Mouse (Mus musculus): ENCODE results near the gene Fam187b. TPM values are rescaled to one million over a fixed set of nuclear protein-coding genes. Genes with fewer than 3 reads are reported as not detected.

The Fam187b gene
- polyA plus RNA-seq, 1 experiment, result not detected

GRCm38 (mm10) chr7:30964366-30964765, 9.2 kb upstream of the Fam187b start:
- Histone ChIP-seq H3K36me3 (ENCODE audit: control insufficient read depth, insufficient read depth) (no peaks in the 10 kb centered on the region), H3K79me3 (ENCODE audit: low read depth) (no peaks in the 10 kb centered on the region), H3K27me3 (ENCODE audit: control insufficient read depth, insufficient read depth, insufficient read length) (peaks cover 3% of the 10 kb centered on the region), H3K79me2 (ENCODE audit: control insufficient read depth, insufficient read depth) (no peaks in the 10 kb centered on the region), H3K4me3 (ENCODE audit: insufficient read depth, poor library complexity, severe bottlenecking) (no peak overlapping the region), H3ac (ENCODE audit: control insufficient read depth, insufficient read length, low read depth) (no peak overlapping the region)
- TF ChIP-seq CEBPB (IDR thresholded peaks at IDR 0.05; ENCODE audit: low read depth) (no peak), MYOG (IDR thresholded peaks at IDR 0.05; ENCODE audit: control insufficient read depth, extremely low read depth, insufficient read length) (no peak), FOSL1 (IDR thresholded peaks at IDR 0.05; ENCODE audit: insufficient read depth, low read length, poor library complexity, severe bottlenecking) (no peak), MAX (IDR thresholded peaks at IDR 0.05) (no peak), USF1 (IDR thresholded peaks at IDR 0.05; ENCODE audit: low read depth) (no peak), CTCF (IDR thresholded peaks at IDR 0.05; ENCODE audit: control insufficient read depth, insufficient read depth, insufficient read length) (no peak)

- Histone ChIP-seq H3K4me3 (ENCODE audit: insufficient read depth, poor library complexity, severe bottlenecking) (no peak overlapping the region), H3ac (ENCODE audit: control insufficient read depth, insufficient read length, low read depth) (no peak overlapping the region), H3K36me3 (ENCODE audit: control insufficient read depth, insufficient read depth) (no peaks in the 10 kb centered on the region), H3K27me3 (ENCODE audit: control insufficient read depth, insufficient read depth, insufficient read length) (peaks cover 4% of the 10 kb centered on the region), H3K79me3 (ENCODE audit: low read depth) (no peaks in the 10 kb centered on the region), H3K79me2 (ENCODE audit: control insufficient read depth, insufficient read depth) (no peaks in the 10 kb centered on the region)
- TF ChIP-seq CTCF (IDR thresholded peaks at IDR 0.05; ENCODE audit: control insufficient read depth, insufficient read depth, insufficient read length), result no peak
- TF ChIP-seq MYOD1 (IDR thresholded peaks at IDR 0.05; ENCODE audit: control insufficient read depth, insufficient read length, low read depth), result no peak
These were observed 7.9 kb upstream of the Fam187b start for GRCm38 (mm10) chr7:30965677-30966076.

- no peaks in the 10 kb centered on the region for H3K79me3 ChIP-seq (ENCODE audit: low read depth)
- no peak for TF ChIP-seq FOSL1 (IDR thresholded peaks at IDR 0.05; ENCODE audit: insufficient read depth, low read length, poor library complexity, severe bottlenecking)
These were observed 6.9 kb upstream of the Fam187b start for GRCm38 (mm10) chr7:30966657-30967056.

GRCm38 (mm10) chr7:30968611-30969010, 5.0 kb upstream of the Fam187b start:
- H3K27me3 ChIP-seq (ENCODE audit: control insufficient read depth, insufficient read depth, insufficient read length), result peaks cover 19% of the 10 kb centered on the region
- no peaks in the 10 kb centered on the region for H3K36me3 ChIP-seq (ENCODE audit: control insufficient read depth, insufficient read depth)
- H3K4me3 ChIP-seq (ENCODE audit: insufficient read depth, poor library complexity, severe bottlenecking), result no peak overlapping the region
- H3K79me3 ChIP-seq (ENCODE audit: low read depth), result no peaks in the 10 kb centered on the region
- no peak for TF ChIP-seq MAX (IDR thresholded peaks at IDR 0.05)
- TF ChIP-seq CTCF (IDR thresholded peaks at IDR 0.05; ENCODE audit: control insufficient read depth, insufficient read depth, insufficient read length), result no peak
- no peak for TF ChIP-seq USF1 (IDR thresholded peaks at IDR 0.05; ENCODE audit: low read depth)
- no peak for TF ChIP-seq MYOG (IDR thresholded peaks at IDR 0.05; ENCODE audit: control insufficient read depth, extremely low read depth, insufficient read length)
- no peak for TF ChIP-seq CEBPB (IDR thresholded peaks at IDR 0.05; ENCODE audit: low read depth)
- no peak for TF ChIP-seq MYOD1 (IDR thresholded peaks at IDR 0.05; ENCODE audit: control insufficient read depth, insufficient read length, low read depth)
- TF ChIP-seq FOSL1 (IDR thresholded peaks at IDR 0.05; ENCODE audit: insufficient read depth, low read length, poor library complexity, severe bottlenecking), result no peak
- no peaks in the 10 kb centered on the region for H3K79me2 ChIP-seq (ENCODE audit: control insufficient read depth, insufficient read depth)
- no peak overlapping the region for H3ac ChIP-seq (ENCODE audit: control insufficient read depth, insufficient read length, low read depth)

More at GRCm38 (mm10) chr7:30966657-30967056, 6.9 kb upstream of the Fam187b start:
- peaks cover 9% of the 10 kb centered on the region for H3K27me3 ChIP-seq (ENCODE audit: control insufficient read depth, insufficient read depth, insufficient read length)
- H3K36me3 ChIP-seq (ENCODE audit: control insufficient read depth, insufficient read depth), result no peaks in the 10 kb centered on the region
- no peaks in the 10 kb centered on the region for H3K79me2 ChIP-seq (ENCODE audit: control insufficient read depth, insufficient read depth)
- H3K4me3 ChIP-seq (ENCODE audit: insufficient read depth, poor library complexity, severe bottlenecking), result no peak overlapping the region
- H3ac ChIP-seq (ENCODE audit: control insufficient read depth, insufficient read length, low read depth), result no peak overlapping the region

GRCm38 (mm10) chr7:30969174-30969573, 4.4 kb upstream of the Fam187b start:
- H3K27me3 ChIP-seq (ENCODE audit: control insufficient read depth, insufficient read depth, insufficient read length), result peaks cover 19% of the 10 kb centered on the region
- H3K4me3 ChIP-seq (ENCODE audit: insufficient read depth, poor library complexity, severe bottlenecking), result no peak overlapping the region
- H3ac ChIP-seq (ENCODE audit: control insufficient read depth, insufficient read length, low read depth), result no peak overlapping the region
- H3K79me3 ChIP-seq (ENCODE audit: low read depth), result no peaks in the 10 kb centered on the region
- TF ChIP-seq USF1 (IDR thresholded peaks at IDR 0.05; ENCODE audit: low read depth) (no peak), CTCF (IDR thresholded peaks at IDR 0.05; ENCODE audit: control insufficient read depth, insufficient read depth, insufficient read length) (no peak), FOSL1 (IDR thresholded peaks at IDR 0.05; ENCODE audit: insufficient read depth, low read length, poor library complexity, severe bottlenecking) (no peak), CEBPB (IDR thresholded peaks at IDR 0.05; ENCODE audit: low read depth) (no peak), MAX (IDR thresholded peaks at IDR 0.05) (no peak), MYOD1 (IDR thresholded peaks at IDR 0.05; ENCODE audit: control insufficient read depth, insufficient read length, low read depth) (no peak), MYOG (IDR thresholded peaks at IDR 0.05; ENCODE audit: control insufficient read depth, extremely low read depth, insufficient read length) (no peak)
- no peaks in the 10 kb centered on the region for H3K79me2 ChIP-seq (ENCODE audit: control insufficient read depth, insufficient read depth)
- no peaks in the 10 kb centered on the region for H3K36me3 ChIP-seq (ENCODE audit: control insufficient read depth, insufficient read depth)

GRCm38 (mm10) chr7:30971901-30972300, 1.7 kb upstream of the Fam187b start:
- H3K4me3 ChIP-seq (ENCODE audit: insufficient read depth, poor library complexity, severe bottlenecking), result no peak overlapping the region

More at GRCm38 (mm10) chr7:30971901-30972300, 1.7 kb upstream of the Fam187b start:
- no peaks in the 10 kb centered on the region for H3K36me3 ChIP-seq (ENCODE audit: control insufficient read depth, insufficient read depth)
- no peaks in the 10 kb centered on the region for H3K79me3 ChIP-seq (ENCODE audit: low read depth)
- no peaks in the 10 kb centered on the region for H3K79me2 ChIP-seq (ENCODE audit: control insufficient read depth, insufficient read depth)
- H3ac ChIP-seq (ENCODE audit: control insufficient read depth, insufficient read length, low read depth), result no peak overlapping the region
- H3K27me3 ChIP-seq (ENCODE audit: control insufficient read depth, insufficient read depth, insufficient read length), result peaks cover 19% of the 10 kb centered on the region
- TF ChIP-seq MAX (IDR thresholded peaks at IDR 0.05) (no peak), CTCF (IDR thresholded peaks at IDR 0.05; ENCODE audit: control insufficient read depth, insufficient read depth, insufficient read length) (no peak), FOSL1 (IDR thresholded peaks at IDR 0.05; ENCODE audit: insufficient read depth, low read length, poor library complexity, severe bottlenecking) (no peak), MYOD1 (IDR thresholded peaks at IDR 0.05; ENCODE audit: control insufficient read depth, insufficient read length, low read depth) (no peak), CEBPB (IDR thresholded peaks at IDR 0.05; ENCODE audit: low read depth) (no peak), USF1 (IDR thresholded peaks at IDR 0.05; ENCODE audit: low read depth) (no peak), MYOG (IDR thresholded peaks at IDR 0.05; ENCODE audit: control insufficient read depth, extremely low read depth, insufficient read length) (no peak)

Data from C2C12 (cell line).